Mouse (Mus musculus): ENCODE measurements around the gene Gphn. TPM values are rescaled to one million over a fixed set of nuclear protein-coding genes. Genes with fewer than 3 reads are reported as not detected.

Gene Gphn
- 10 to 100 TPM; 15.7 to 15.8 TPM for total RNA-seq (2023)

GRCm38 (mm10) chr12:78225707-78226518 is at the start of gene Gphn:
Gene Gphn (plus strand): TSS chr12:78226379.

DNA sequence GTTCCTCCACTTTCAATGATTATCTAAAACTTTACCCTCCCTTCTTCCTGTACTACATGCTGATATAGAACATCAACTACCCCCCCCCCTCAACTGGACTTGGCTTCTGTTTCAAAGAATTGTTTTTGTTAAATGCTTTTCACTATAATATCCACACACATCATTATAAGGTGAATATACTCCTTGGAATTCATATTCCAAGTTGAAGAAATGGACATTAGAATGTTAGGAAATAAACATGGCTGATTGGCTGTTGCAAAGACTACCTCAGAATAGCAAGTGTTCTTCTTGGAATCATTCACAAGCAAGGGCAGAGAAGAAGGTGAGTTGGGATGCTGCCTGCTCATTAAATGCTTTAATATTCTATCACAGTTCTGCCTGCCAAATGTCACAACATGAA is 32.2 kb upstream of the Gphn start, which contains the start of gene Gm6657:
TSS of gene Gm6657 (plus strand) at position 301 of the 400 bp plus-strand sequence.

GRCm38 (mm10) chr12:78691325-78691724 is 465.1 kb downstream of the Gphn start, which contains the start of gene Fam71d:
Gene Fam71d (plus strand): TSS chr12:78691535.

Other genes starting within 250 kb of the Gphn start
- gene Gm6657, start 32.1 kb upstream of the Gphn start, total RNA-seq (2023) = not detected

Measured in B cell, adult 67 days (primary cell).